Mouse (Mus musculus) adipocyte (in vitro differentiated cells): Measurements from ENCODE around the gene Patj.
"Not testable (repeated sequence)": the region's sequence is repeated elsewhere in the genome, so short reads cannot be mapped to it uniquely, and the experiment has no call there.

ENCODE experiments used
- DNase-seq: peaks from one replicate; pipeline ENCODE4 v3.0.0-alpha.2; 2016; ENCODE audit warnings: low spot score

Patj gene

DNA sequence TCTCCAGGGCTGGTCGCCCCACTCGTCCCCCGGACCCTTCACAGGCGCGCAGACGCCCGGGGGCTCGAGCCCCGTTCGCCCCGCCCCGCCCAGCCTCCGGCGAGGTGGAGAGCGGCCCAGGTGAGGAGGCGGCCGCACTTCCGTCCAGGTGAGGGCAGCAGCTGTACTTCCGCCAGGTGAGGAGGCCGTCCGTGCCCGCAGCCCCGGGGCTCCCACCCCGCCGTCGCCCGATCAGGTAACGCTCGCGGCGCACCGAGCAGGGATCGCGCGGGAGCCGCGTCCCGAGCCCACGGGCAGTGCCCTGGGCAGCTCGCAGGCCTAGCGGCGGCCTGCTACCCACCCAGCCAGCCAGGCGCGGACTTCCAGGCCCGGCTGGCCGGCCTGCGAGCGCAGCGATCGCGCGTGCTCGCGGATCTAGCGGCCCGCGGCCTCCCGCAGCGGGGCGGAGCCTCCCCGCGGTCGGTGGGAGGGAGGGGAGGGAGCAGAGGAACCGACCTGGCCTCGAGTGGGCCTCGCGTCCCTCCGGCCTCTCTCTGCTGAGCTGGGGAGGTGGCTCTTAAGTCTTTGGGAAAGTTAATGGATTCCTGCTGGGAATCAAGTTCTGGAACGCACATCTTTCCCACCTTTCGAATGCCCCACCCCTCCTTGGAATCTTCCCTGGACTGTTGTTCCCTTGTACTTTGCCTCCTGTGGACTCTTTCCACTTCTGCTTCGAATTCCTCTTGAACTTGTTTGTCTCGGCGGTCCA, at the start of gene Patj:
Gene Patj (plus strand): TSS at position 96 of the 748 bp plus-strand sequence.
- DNase-seq, result peak; percentile 55

DNA sequence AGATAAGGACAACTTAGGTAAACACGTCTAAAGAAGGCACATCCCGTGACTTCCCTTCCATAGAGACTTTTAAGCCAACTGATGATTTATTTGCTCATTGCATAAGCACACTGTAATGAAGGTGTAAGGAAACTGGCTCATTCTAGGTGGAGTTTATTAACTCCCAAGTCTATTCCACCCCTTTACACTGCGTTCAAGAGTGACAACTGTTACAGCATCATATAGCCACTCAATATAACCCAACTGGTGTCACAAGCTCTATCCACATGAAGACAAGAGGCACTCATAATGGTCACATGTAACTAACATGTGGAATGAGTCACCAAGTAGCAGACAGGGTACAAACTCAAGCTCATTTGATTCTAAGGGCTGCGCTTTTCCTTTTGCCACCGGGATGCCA, 47.0 kb upstream of the Patj start:
- DNase-seq, result no peak

DNA sequence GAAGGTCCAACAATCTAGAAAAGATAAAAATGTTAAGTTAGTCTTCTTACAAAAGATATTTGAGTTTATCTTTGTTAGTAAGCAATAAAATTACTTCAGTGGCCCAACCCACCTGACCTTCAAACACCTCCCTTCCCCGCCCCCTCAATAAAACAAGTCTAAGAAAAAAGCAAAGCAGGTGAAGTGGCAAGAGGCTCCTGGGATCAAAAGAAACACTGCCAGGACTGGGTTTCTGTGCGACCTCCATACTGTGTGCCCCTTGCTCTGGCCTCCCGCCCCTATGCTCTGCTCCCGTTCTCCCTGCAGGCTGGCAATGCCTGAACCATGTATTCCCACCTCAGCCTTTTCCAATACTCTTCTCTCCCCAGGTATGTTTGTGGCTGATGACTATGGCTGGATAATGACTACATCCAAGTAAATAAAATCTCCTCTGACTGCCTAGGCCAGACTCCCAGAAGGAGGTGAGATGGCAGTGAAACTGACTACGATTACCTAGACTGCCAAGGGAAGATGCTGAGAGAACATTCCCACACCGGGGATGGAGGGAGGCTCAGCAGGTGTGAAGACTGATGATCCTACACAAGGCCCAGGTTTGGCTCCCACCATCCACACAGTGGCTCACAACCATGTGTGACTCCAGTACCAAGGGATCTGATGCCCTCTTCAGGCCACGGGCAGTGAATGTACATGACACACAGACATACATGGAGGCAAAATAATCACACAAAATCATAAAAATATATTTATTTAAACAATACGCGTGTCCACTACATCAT, 37.4 kb upstream of the Patj start:
- DNase-seq, result no peak

DNA sequence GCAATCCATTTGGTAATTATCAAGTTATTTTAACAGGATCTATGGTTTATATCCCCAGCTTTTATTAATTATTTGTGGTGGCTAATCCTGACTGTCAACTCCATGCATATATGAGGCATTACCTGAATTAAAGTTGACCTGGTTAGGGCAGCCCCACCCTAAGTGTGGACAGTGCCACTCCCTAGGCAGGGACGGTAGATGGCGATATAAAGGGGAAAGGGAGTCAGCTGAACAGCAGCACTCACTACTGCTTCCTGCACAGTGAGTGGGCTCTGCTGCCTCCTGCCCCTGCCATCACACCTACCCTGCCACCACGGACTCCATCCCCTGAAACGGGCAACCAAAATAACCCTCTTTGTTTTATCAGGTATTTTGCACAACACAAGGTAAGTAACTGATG, 20.2 kb upstream of the Patj start:
- no peak for DNase-seq

DNA sequence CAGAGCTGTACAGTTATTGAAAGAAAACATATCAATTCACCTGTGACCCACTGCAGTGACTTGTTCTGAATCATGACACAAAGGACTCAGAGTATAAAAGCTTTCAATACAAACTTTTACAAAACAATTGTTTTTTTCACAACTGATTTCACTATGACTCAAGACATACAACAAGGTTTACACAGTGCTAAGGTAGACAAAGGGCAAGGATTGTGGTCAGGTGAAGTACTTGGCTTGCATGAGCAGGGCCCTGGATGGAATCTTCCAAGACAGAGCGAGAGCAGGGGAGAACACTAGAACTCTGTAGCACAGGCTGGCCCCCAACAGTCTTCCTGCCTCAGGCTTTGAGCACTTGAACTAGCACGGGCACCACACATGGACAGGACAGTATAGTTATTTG, 18.6 kb upstream of the Patj start:
- DNase-seq, result no peak

DNA sequence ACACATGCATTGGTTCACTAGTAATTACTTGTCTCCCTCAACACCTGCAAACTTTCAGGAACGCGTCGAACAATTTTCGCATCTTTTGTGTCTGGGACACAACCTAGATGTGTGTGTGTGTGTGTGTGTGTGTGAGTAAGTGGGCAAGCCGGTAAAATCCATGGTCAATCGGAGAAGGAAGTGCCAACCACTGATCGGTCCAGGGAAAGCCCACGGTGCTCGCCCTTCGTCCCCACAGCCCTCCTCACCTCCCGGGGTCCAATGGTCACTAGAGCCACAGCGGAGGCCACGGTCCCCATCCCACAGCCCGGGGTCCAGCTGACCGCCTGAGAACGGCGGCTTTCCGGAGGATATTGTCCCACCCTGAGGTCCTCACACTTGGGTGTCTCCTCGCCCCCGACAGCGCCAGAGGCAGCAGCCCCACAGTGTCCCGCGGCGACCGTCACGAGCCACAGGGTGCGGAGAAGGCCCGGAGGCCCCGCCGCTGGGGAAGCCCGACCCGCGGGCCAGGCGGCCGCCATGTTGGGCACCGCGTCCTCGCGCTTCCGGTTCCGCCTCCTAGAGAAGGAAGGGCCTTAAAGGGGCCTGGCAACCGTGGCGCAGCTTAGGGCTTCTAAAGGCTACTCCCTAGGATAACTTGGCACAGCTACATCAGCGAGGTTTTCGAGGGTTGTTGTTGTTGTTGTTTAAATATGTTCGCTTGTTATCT, 12.7 kb upstream of the Patj start, which contains the start of gene Tm2d1:
Gene Tm2d1 (minus strand): TSS at position 591 of the 709 bp plus-strand sequence.
- peak; percentile 90 for DNase-seq

DNA sequence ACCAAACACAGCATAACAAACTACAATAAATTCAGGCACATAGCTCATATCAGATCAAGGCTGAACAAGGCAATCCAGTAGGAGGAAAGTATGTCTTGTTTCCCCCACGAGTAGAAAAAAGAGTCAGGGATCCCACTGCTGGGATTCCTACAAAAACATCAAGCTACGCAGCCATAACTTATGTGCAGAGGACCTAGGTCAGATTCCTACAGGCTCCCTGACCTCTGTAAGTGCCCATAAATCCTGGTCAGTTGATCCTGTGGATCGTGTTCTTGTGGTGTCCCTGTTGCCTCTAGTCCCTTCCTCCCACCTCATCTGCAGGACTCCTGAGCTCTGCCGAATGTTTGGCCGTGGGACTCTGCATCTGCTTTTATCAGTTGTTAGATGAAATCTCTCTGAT, 10.5 kb upstream of the Patj start:
- DNase-seq, result no peak

DNA sequence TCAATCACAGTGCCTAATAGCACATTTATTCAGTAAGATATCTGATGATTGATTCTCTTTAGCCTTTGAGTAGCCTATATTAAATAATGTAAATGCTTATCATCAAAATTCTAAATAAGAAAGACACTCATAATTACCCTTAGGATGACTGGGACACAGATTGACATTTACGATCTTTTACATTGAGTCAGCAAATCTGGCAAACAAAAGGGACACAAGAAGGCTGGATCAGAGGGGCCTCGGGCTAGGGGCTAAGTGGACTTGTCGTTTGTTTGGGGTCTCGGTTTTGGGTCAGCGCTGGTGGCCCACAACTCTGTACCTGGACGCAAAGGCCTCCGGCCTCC, 267 bp upstream of the Patj start:
- DNase-seq, result peak; percentile 31

DNA sequence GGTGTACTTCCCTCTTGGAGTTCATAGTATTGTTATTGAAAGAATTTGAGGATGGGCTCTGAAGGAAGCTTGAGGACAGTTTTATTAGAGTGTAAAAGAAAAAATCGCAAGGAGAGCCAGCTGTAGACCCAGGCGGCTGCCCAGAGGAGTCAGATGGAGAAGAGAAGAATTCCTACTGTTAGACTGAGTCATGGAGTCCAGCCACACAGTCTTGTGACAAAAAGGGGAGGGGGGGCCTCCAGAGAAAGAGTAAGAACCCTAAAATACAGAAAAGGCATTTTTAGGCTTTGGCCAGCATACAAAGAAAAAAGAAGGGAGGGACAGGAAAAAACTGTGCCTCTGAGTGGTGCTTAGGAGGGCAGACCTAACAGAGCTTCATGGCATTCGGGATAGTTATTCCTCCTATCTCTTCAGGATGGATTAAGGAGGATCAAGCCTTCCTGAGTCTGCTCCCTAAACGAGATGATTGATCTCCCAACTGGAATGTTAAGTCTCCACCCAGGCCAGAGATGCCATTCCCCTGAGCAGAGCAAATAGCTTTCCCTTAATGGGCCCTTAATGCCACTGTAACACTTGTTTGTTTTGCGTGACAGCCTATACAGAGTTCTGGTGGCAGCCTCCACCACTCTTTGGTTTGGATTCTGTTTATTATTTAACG, 5.5 kb downstream of the Patj start:
- no peak for DNase-seq

DNA sequence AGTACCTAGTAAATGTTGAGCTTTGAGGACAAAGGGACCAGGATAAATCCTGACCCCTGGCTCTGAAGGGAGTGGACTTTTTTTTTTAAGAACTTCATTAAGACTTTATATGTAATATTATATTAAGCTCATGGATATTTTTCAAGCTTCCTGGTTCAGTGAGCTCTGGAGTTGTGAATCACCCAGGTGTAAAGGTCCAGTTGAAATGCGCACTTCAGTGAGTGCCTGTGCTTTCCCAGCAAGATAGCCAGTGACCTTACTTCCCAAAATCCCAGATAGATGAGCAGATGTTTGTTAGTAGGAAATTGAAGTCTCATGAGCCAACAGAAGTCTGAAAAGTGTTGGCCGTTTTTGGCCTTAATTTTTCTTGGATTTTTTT, 6.0 kb downstream of the Patj start:
- no peak for DNase-seq

DNA sequence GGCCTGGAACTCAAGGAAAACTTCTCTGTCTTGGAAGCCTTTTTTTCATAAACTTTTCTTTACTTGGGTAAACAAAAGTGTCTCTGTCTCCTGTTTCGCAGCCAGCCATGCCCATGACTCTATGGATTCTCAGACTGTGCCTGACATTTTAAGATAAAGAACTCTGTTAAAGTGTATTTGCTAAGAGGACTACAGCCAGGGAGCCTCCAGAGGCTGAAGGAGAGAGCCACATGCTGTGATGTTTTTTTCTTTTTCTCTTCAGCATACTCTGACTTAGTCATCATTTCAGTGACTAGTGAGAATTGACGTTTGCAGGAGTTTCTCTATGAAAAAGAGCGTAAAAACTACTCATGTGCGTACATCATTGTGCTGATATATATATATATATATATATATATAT, 7.9 kb downstream of the Patj start:
- DNase-seq, result no peak

DNA sequence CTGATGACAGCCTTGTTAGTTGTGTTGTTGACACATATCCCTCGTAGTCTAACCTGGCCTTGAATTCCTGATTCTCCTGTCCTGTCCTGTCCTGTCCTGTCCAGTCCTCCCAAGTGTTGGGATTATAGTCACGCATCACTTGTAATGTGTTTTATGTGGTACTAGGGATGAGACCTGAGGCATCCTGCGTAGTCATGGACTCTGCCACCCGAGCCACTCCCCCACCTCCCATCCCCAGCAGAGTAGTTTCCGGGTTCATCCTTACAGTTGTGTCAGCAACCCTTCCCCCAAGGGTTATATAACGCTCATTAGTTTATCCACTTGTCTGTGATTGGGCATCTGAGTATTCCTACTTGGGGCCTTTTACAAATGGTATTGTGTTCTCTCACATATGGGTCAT, 8.8 kb downstream of the Patj start:
- DNase-seq, result no peak

DNA sequence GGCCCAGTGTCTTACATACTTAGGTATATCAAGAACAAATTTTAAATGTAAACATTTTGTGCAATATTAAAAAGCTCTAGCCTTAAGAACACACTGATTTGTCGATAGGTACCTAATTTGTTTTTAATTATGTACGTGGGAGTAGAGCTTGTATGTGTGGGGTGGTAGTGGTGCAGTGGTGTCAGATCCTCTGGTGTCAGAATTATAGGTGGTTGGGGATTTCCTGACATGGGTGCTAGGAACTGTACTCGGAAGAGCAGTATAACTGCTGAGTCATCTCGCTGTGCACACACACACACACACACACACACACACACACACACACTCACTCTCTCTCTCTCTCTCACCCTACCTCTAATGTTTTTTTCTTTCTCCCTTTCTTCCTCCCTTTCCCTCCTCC, 12.9 kb downstream of the Patj start:
- no peak for DNase-seq

DNA sequence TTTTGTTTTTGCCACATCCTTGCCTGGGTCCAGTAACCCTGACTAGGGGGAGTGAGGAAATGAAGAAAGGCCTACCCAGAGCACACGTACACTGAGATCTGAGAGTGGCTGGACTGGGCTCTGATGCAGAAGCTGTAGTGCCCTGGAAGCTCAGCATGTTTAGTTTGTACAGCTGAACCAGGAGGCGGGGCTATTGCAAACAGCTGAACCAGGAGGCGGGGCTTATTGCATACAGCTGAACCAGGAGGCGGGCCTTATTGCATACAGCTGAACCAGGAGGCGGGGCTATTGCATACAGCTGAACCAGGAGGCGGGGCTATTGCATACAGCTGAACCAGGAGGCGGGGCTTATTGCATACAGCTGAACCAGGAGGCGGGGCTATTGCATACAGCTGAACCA, 19.6 kb downstream of the Patj start:
- not testable (repeated sequence) for DNase-seq

DNA sequence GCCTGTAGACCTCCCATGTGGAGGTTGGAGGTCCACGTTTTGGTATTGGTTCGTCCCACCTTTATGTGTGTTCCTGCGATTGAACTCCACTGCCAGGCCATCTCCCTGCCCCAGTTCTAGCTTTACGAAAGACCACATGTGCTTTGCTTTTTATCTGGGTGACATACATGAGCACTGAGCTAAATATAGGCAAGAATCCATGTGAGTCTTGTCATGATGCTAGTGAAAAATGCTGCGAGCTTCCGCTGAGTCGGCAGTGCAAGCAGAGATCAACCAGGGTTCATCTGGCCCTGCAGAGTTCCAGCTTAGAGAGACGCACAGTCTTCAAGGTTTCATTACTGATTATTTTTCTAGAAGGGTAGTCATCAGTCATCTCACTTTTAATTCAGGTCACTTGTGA, 32.8 kb downstream of the Patj start:
- DNase-seq, result no peak

DNA sequence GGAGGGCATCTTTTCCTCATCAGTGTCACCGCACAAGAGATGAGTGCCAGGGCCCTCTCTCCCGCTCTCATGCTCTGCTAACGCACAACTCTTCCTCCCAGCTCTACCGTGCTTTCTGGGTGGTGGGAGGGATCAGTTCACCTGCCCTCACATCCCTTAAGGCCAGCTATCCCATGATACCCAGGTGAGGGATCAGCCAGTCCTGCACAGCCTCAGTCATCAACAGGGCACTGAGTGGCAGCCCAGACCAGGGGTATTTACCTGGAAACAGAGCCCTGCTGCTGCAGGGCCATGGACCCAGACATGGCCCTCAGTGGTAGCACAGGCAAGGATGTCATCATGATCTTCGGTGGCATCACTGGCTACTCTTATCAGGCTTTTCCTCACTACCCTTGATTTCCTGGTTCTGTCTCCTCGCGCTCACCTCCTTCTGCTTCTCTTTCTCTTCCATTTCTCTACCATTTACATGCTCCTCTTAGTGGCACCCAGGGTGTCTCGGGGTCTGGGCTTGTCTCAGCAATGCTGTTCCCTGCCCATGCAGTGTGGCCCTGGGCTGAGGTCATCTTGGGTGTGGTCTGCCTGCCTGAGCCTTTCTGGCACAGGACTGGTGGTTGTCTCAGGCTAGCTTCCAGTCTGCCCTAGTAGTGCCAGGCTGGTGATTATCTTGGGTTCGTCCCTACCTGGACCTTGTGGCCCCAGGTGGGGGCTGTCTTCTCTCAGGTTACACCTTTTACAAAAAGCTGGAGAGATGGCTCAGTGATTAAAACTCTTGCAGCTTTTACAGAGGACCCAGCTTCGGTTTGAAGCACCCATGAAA, 40.3 kb downstream of the Patj start:
- no peak for DNase-seq

DNA sequence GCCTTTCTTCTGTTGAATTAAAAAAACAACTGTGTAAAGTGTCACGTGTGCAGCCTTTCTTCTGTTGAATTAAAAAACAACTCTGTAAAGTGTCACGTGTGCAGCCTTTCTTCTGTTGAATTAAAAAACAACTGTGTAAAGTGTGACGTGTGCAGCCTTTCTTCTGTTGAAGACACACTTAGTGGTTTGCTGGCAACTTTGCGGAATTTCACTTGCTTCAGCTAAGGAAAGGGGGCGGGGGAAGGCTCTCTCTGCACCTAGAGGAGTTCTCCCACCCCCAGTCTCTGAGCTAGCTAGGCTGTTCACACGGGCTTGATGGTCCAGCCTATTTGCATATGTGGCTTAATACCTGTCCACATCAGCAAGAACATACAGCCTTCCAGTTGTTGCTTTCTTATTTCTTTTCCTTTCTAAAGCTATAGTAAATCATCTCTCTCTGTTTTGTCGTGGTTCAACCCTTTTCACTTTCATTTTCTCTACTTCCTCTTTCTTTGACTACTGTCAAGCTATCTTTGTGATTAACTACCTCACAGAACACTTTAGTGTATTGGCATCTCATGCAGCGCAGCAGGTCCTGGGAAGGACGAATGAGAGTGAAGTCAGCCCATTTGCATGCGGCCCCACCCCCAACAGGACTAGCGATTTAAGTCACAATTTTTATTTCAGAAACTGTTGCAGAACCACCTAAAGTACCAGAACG, 41.2 kb downstream of the Patj start:
- no peak for DNase-seq

DNA sequence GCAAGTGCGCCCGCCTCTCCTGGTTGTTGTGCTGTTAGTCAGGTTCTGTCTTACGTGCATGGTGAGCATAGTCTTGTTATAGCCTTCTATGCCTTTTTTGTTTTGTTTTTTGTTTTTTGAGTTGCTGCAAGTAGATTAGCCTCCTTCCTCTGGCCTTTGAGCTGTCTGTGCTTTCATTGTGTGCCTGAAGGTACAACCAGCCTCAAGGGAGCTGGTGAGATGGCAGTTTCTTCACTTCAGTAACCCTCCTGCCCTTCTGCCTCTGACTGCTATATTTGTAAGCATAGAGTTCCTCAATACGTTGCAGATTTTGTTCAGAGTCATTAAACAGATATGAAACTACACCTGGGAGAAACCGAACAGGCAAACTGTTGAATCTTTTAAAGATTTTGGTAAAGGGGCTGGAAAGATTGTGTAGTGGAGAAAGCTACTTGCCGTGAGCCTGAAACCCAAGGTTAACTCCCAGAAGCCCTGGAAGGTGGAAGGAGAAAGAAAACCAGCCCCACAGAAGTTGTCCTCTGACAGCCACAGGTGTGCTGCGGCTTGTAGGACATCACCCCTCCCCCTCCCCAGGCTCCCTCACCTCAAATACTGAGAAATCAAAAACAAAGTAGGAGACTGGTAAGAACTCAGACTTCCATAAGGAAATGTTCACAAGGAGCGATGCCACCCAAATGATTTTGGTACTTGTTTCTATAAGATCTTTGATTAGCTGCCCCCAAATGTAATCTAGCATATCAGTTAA, 43.8 kb downstream of the Patj start:
- no peak for DNase-seq

DNA sequence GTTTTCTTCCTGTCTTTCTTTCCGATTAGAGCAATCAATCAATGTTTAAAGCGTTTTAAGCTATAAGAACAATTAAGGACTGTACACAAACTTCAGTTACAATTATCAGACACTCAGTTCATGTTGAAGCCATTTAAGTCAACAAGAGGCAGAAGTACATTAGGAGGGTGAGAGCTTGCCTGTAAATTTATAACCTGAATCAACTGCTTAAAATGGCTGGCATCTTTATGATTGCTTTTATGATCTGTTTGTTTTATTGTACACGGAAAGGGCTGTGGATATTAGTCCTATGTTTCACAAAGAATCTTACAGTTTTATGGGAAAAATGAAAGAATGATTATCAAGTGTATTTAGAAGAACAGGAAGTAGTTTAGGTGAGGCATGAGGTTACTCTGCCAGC, 45.7 kb downstream of the Patj start:
- no peak for DNase-seq

DNA sequence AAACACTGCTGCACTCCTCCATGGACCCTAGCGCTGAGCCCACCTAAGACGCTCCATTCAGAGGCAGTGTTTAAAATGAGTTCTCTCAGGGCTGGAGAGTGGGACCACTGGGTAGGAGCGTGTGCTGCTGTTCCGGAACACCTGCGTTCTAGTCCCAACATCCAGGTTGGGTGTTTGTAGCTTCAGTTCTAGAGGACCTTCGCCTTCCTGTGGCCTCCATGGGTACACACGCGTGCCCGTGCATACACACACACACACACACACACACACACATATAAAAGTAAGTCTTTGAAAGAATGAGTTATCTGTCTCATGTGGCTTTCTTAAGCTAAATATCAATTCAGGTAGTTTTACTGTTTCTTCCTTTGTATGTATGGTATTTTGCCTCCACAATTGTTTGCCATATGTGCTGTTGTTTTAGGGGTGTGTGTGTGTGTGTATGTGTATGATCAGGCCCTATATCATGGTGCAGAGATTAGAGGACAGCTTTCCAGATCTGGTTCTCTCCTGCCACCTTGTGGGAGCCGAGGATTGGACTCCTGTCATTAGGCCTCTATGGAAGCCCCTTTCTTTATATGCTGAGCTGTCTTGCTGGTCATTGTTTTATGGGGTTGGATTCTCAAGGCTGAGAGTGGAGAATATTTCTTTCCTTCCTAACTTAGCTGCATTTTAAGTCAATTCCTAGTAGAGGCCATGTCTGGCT, 49.0 kb downstream of the Patj start:
- peak; percentile 80 for DNase-seq
